Mouse (Mus musculus) limb, embryonic 12.5 days (tissue): ENCODE measurements around the gene Hus1b. TPM values are rescaled to one million over a fixed set of nuclear protein-coding genes. Genes with fewer than 3 reads are reported as not detected.

ENCODE experiments used
- ATAC-seq: fragments of 200-750 bp; cut with Nextera tagmentation; 2 replicates; pipeline ENCODE4 v1.8.0; 2017; ENCODE audit warnings: low read depth, moderate TSS enrichment; ENCODE audit not compliant: insufficient number of reproducible peaks, insufficient read depth, low FRiP score, low TSS enrichment
- H3K27ac ChIP-seq: fragments of 300-500 bp; sonication (generic); 2 replicates; pipeline ENCODE4 v1.5.1; 2016; ENCODE audit warnings: mild to moderate bottlenecking, moderate library complexity
- H3K27me3 ChIP-seq: fragments of 300-500 bp; sonication (generic); 2 replicates; pipeline ENCODE4 v1.6.1; 2016; ENCODE audit warnings: mild to moderate bottlenecking, moderate library complexity
- H3K36me3 ChIP-seq: fragments of 300-500 bp; sonication (generic); 2 replicates; pipeline ENCODE4 v1.6.1; 2016; ENCODE audit warnings: mild to moderate bottlenecking, moderate library complexity
- H3K4me1 ChIP-seq: fragments of 300-500 bp; sonication (generic); replicated peaks from 2 replicates; pipeline ENCODE4 v1.6.1; 2016
- H3K4me2 ChIP-seq: fragments of 300-500 bp; sonication (generic); 2 replicates; pipeline ENCODE4 v1.6.1; 2016; ENCODE audit warnings: mild to moderate bottlenecking, moderate library complexity
- H3K4me3 ChIP-seq: fragments of 300-500 bp; sonication (generic); replicated peaks from 2 replicates; pipeline ENCODE4 v1.5.1; 2016; ENCODE audit warnings: mild to moderate bottlenecking
- H3K9ac ChIP-seq: fragments of 300-500 bp; sonication (generic); replicated peaks from 2 replicates; pipeline ENCODE4 v1.6.1; 2016; ENCODE audit warnings: mild to moderate bottlenecking, moderate library complexity
- H3K9me3 ChIP-seq: fragments of 300-500 bp; sonication (generic); 2 replicates; pipeline ENCODE4 v1.6.1; 2016; ENCODE audit warnings: mild to moderate bottlenecking, moderate library complexity
- WGBS: fragments of 180-500 bp; shearing (Covaris S2); methylation state at CpG from one replicate; pipeline ENCODE4 v1.1.7; 2016; 5-methylcytosine and 5-hydroxymethylcytosine counted together
- polyA plus RNA-seq: library from polyadenylated mRNA; unstranded; fragments of >200 nt; fragmentation: Nextera tagmentation; extraction: Ambion mirVana; gene quantifications from 2 replicates; pipeline ENCODE4 v1.2.1, GENCODE M21; 2016

Hus1b gene
- polyA plus RNA-seq, 1 experiment from 2014 or later = not detected

DNA sequence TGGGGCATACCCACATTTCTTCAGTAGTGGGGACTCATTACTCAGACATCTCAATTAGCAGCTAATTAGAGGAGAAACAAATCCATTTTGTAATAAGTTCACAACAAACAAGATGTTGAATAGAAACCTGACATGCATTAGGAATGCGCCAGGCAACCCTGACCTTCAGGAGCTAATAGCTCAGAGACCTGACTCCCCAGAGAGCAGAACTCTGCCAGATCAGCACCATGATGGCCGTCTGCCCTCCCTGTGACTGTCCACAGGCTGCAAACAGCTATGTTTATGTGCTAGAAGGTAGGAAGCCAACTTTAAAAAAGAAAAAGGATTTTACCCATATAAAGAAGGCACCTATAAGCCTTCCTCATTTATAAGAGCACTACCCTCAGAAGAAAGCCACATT, 45.3 kb downstream of the Hus1b start:
- peaks cover 12% of the 10 kb centered on the region for H3K4me1 ChIP-seq
- no peak overlapping the region for H3K9ac ChIP-seq
- 20% methylated on average over 2 of the region's 2 CpGs for WGBS
- no peaks in the 10 kb centered on the region; the same call in 1 of the 2 replicates for H3K27me3 ChIP-seq
- no peak overlapping the region for H3K27ac ChIP-seq
- H3K36me3 ChIP-seq = peaks cover 29% of the 10 kb centered on the region; the same call in 1 of the 2 replicates
- H3K4me3 ChIP-seq = no peak overlapping the region
- no peak overlapping the region for H3K4me2 ChIP-seq
- no peaks in the 10 kb centered on the region for H3K9me3 ChIP-seq
- ATAC-seq = no peak

DNA sequence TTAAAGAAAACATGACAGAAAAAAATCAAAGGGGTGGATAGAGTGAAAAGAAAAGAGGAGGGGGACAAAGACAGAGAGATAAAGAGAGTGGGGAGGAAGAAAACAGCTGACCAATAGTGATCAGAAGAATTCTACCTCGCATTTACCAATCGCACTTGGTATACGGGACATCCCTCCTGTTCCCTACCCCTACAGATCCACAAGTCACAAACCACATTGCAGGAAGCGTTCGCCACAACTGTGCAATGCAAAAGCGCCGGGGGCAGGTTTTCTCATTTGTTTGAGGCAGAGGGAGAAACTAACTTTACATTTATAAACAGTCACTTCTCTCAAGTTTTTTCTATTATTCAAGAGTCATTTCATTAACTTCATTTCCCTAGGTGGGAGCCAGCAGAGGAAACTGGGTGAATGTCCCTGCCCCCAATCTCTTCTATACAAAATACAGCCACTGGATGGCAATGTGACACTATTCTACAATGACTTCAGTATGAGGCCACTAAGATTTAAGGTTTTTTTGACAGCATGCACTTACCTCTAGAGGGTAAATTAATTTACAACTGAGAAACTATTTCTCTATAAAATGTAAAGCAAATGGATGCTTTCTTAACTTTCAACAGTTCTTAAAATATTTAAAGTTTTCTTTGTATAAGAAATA, 46.0 kb downstream of the Hus1b start:
- H3K27ac ChIP-seq = no peak overlapping the region
- 83% methylated on average over 7 of the region's 7 CpGs for WGBS
- no peak overlapping the region for H3K4me3 ChIP-seq
- ATAC-seq = no peak
- peaks cover 12% of the 10 kb centered on the region for H3K4me1 ChIP-seq
- no peaks in the 10 kb centered on the region for H3K9me3 ChIP-seq
- H3K4me2 ChIP-seq = no peak overlapping the region
- no peaks in the 10 kb centered on the region; the same call in 1 of the 2 replicates for H3K27me3 ChIP-seq
- H3K9ac ChIP-seq = no peak overlapping the region
- peaks cover 29% of the 10 kb centered on the region; the same call in 1 of the 2 replicates for H3K36me3 ChIP-seq

Other genes with a start within 250 kb of the Hus1b start
- gene Irf4, start 198.5 kb downstream of the Hus1b start, polyA plus RNA-seq = 0.14 TPM in 1 of 2 replicates, not detected in the other
- 37.0 and 38.1 TPM in 2 replicates for gene Exoc2, start 26.3 kb upstream of the Hus1b start, polyA plus RNA-seq
- 0.12 and 0.30 TPM in 2 replicates for gene Gm5447, start 26.4 kb upstream of the Hus1b start, polyA plus RNA-seq